Mouse (Mus musculus) hindbrain, embryonic 10.5 days (tissue): Measurements from ENCODE around the gene Kif18a. TPM values are rescaled to one million over a fixed set of nuclear protein-coding genes. Genes with fewer than 3 reads are reported as not detected.

Experiments used
- DNase-seq: peaks from one replicate; pipeline ENCODE4 v3.0.0-alpha.2; 2017; ENCODE audit warnings: low spot score
- H3K27ac ChIP-seq: fragments of 300-500 bp; sonication (generic); 2 replicates; pipeline ENCODE4 v1.5.1; 2016; ENCODE audit warnings: mild to moderate bottlenecking, moderate library complexity
- H3K27me3 ChIP-seq: fragments of 300-500 bp; sonication (generic); 2 replicates; pipeline ENCODE4 v1.6.1; 2016; ENCODE audit warnings: mild to moderate bottlenecking; ENCODE audit not compliant: poor library complexity, insufficient read depth, severe bottlenecking
- H3K36me3 ChIP-seq: fragments of 300-500 bp; sonication (generic); 2 replicates; pipeline ENCODE4 v1.6.1; 2016; ENCODE audit warnings: mild to moderate bottlenecking, moderate library complexity
- H3K4me1 ChIP-seq: fragments of 300-500 bp; sonication (generic); replicated peaks from 2 replicates; pipeline ENCODE4 v1.6.1; 2016; ENCODE audit warnings: mild to moderate bottlenecking
- H3K4me3 ChIP-seq: fragments of 300-500 bp; sonication (generic); 2 replicates; pipeline ENCODE4 v1.5.1; 2016; ENCODE audit warnings: mild to moderate bottlenecking, moderate library complexity
- H3K9me3 ChIP-seq: fragments of 300-500 bp; sonication (generic); 2 replicates; pipeline ENCODE4 v1.6.1; 2016; ENCODE audit warnings: mild to moderate bottlenecking, moderate library complexity
- WGBS: fragments of 180-500 bp; shearing (Covaris S2); methylation state at CpG from one replicate; pipeline ENCODE4 v1.1.7; 2016; 5-methylcytosine and 5-hydroxymethylcytosine counted together
- polyA plus RNA-seq: library from polyadenylated mRNA; unstranded; fragments of >200 nt; fragmentation: Nextera tagmentation; extraction: Ambion mirVana; gene quantifications from 2 replicates; pipeline ENCODE4 v1.2.1, GENCODE M21; 2016

Kif18a gene
- polyA plus RNA-seq, 1 experiment from 2014 or later = 32.3 TPM

DNA sequence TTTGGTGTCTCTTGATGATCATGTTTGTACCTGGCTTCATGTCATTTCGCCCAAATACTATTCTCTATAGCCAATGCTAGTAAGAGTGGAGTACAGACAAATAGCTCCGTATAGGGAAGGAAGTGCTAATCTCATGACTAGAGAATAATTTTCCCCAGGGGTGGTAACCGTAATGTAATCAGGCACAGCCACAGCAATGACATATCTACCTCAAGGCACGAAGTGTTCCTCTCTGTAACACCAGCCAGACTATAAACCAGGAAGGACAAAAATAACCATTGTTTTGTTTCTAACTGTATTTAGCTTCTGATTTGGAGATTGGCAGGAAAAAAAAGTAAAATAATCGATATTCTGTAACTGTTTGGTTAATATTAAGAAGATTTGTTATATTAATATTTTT lies 108.2 kb downstream of the Kif18a start:
- DNase-seq = no peak
- H3K4me3 ChIP-seq = no peak overlapping the region
- H3K9me3 ChIP-seq = no peaks in the 10 kb centered on the region
- no peaks in the 10 kb centered on the region for H3K36me3 ChIP-seq
- H3K27me3 ChIP-seq = no peaks in the 10 kb centered on the region
- no peak overlapping the region for H3K27ac ChIP-seq
- 86% methylated on average over 5 of the region's 5 CpGs for WGBS
- H3K4me1 ChIP-seq = no peaks in the 10 kb centered on the region

DNA sequence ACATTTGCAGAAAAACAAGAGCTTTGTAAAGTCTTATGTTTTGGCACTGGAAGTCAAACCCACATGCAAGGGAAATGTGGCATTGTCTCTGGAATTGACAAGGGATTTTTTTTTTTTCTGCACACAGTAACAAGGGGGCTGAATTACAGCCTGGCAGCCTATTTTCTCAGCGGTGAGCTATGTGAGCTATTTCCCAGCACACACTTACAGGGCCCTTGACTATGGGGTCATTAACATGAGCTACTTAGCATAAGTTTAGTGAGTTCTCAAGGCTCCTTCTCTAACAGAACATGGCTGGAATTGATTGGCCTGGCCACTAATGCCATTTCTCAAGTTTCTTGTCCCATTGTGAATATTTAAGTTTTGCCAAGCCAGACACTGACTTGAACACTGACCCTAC lies 109.4 kb downstream of the Kif18a start:
- Histone ChIP-seq H3K36me3 (no peaks in the 10 kb centered on the region), H3K4me1 (no peaks in the 10 kb centered on the region), H3K27me3 (no peaks in the 10 kb centered on the region), H3K9me3 (no peaks in the 10 kb centered on the region), H3K27ac (no peak overlapping the region), H3K4me3 (no peak overlapping the region)
- no peak for DNase-seq
- WGBS = 41% methylated on average over 1 of the region's 1 CpGs

Other genes with a start within 250 kb of the Kif18a start
- 11.7 and 13.3 TPM in 2 replicates for gene Mettl15, start within 50 bp of the Kif18a start, polyA plus RNA-seq